Mouse (Mus musculus) C2C12 (cell line): Measurements from ENCODE around the gene Ryr1.

Experiments used
- CEBPB ChIP-seq: IDR thresholded peaks from one replicate; pipeline ENCODE4 v1.6.1; 2011; ENCODE audit warnings: low read depth, mild to moderate bottlenecking, control low read depth, moderate library complexity
- CTCF ChIP-seq: IDR thresholded peaks from one replicate; pipeline ENCODE4 v1.5.1; 2011; ENCODE audit not compliant: control insufficient read depth, insufficient read depth, insufficient read length

- no peak for TF ChIP-seq CTCF
- TF ChIP-seq CEBPB, result no peak
Observed at GRCm38 (mm10) chr7:29167656-29168055, 42.7 kb upstream of the Ryr1 start.
